Mouse (Mus musculus) heart, embryonic 16.5 days (tissue): ENCODE measurements around the gene Kat5. TPM values are rescaled to one million over a fixed set of nuclear protein-coding genes. Genes with fewer than 3 reads are reported as not detected.

Source experiments
- ATAC-seq: fragments of 200-750 bp; cut with Nextera tagmentation; replicated peaks from 2 replicates; pipeline ENCODE4 v1.8.0; 2017; ENCODE audit warnings: moderate number of reproducible peaks; ENCODE audit not compliant: insufficient read depth, low FRiP score; ENCODE audit errors: extremely low read depth
- H3K27ac ChIP-seq: fragments of 300-500 bp; sonication (generic); 2 replicates; pipeline ENCODE4 v1.5.1; 2014; ENCODE audit warnings: mild to moderate bottlenecking, low read length, control low read depth, moderate library complexity
- H3K27me3 ChIP-seq: fragments of 300-500 bp; sonication (generic); 2 replicates; pipeline ENCODE4 v1.6.1; 2014; ENCODE audit warnings: low read length, mixed read lengths; ENCODE audit not compliant: control insufficient read depth, insufficient read depth
- H3K36me3 ChIP-seq: fragments of 300-500 bp; sonication (generic); 2 replicates; pipeline ENCODE4 v1.6.1; 2014; ENCODE audit not compliant: control insufficient read depth, insufficient read depth
- H3K4me1 ChIP-seq: fragments of 300-500 bp; sonication (generic); 2 replicates; pipeline ENCODE4 v1.6.1; 2014; ENCODE audit warnings: low read length, mixed read lengths; ENCODE audit not compliant: control insufficient read depth, insufficient read depth
- H3K4me2 ChIP-seq: fragments of 300-500 bp; sonication (generic); 2 replicates; pipeline ENCODE4 v1.6.1; 2014; ENCODE audit warnings: low read depth, mild to moderate bottlenecking, control low read depth, low read length
- H3K4me3 ChIP-seq: fragments of 300-500 bp; sonication (generic); 2 replicates; pipeline ENCODE4 v1.5.1; 2014; ENCODE audit warnings: mild to moderate bottlenecking, control low read depth, low read length
- H3K9ac ChIP-seq: fragments of 300-500 bp; sonication (generic); 2 replicates; pipeline ENCODE4 v1.6.1; 2014; ENCODE audit warnings: low read length, control low read depth
- H3K9me3 ChIP-seq: fragments of 300-500 bp; sonication (generic); replicated peaks from 2 replicates; pipeline ENCODE4 v1.6.1; 2016; ENCODE audit warnings: low read length; ENCODE audit not compliant: control insufficient read depth
- WGBS: fragments of 180-500 bp; shearing (Covaris S2); extraction: QIAGEN DNeasy Blood & Tissue Kit; methylation state at CpG from one replicate; pipeline ENCODE4 v1.1.7; 2014; 5-methylcytosine and 5-hydroxymethylcytosine counted together
- polyA plus RNA-seq: library from polyadenylated mRNA; unstranded; fragments of >200 nt; fragmentation: Nextera tagmentation; extraction: Ambion mirVana; gene quantifications from 2 replicates; pipeline ENCODE4 v1.2.1, GENCODE M21; 2015

Gene Kat5
- polyA plus RNA-seq, 1 experiment from 2014 or later, result 30.3 TPM

- H3K4me2 ChIP-seq, result no peak overlapping the region
- no peaks in the 10 kb centered on the region for H3K4me1 ChIP-seq
- no peak for ATAC-seq
- no peak overlapping the region for H3K27ac ChIP-seq
- H3K27me3 ChIP-seq, result no peaks in the 10 kb centered on the region
- H3K36me3 ChIP-seq, result no peaks in the 10 kb centered on the region
- no peak overlapping the region for H3K4me3 ChIP-seq
- no peaks in the 10 kb centered on the region for H3K9me3 ChIP-seq
- 83% methylated on average over 6 of the region's 6 CpGs for WGBS
- no peak overlapping the region for H3K9ac ChIP-seq
Observed at GRCm38 (mm10) chr19:5591888-5592287, 18.1 kb downstream of the Kat5 start.

GRCm38 (mm10) chr19:5589159-5589558, 20.9 kb downstream of the Kat5 start:
- WGBS, result 71% methylated on average over 9 of the region's 9 CpGs
- ATAC-seq, result no peak
- no peaks in the 10 kb centered on the region for H3K9me3 ChIP-seq

GRCm38 (mm10) chr19:5581995-5582394, 28.0 kb downstream of the Kat5 start:
- Histone ChIP-seq H3K27me3 (no peaks in the 10 kb centered on the region), H3K4me3 (no peak overlapping the region), H3K4me2 (no peak overlapping the region), H3K9me3 (no peaks in the 10 kb centered on the region), H3K27ac (no peak overlapping the region), H3K4me1 (no peaks in the 10 kb centered on the region), H3K36me3 (no peaks in the 10 kb centered on the region), H3K9ac (no peak overlapping the region)
- 74% methylated on average over 2 of the region's 2 CpGs for WGBS
- no peak for ATAC-seq

More at GRCm38 (mm10) chr19:5589159-5589558, 20.9 kb downstream of the Kat5 start:
- Histone ChIP-seq H3K4me3 (no peak overlapping the region), H3K4me1 (no peaks in the 10 kb centered on the region), H3K9ac (no peak overlapping the region), H3K27ac (no peak overlapping the region), H3K4me2 (no peak overlapping the region), H3K27me3 (no peaks in the 10 kb centered on the region), H3K36me3 (no peaks in the 10 kb centered on the region)

- ATAC-seq, result no peak
- Histone ChIP-seq H3K9me3 (no peaks in the 10 kb centered on the region), H3K36me3 (no peaks in the 10 kb centered on the region), H3K27me3 (no peaks in the 10 kb centered on the region), H3K4me3 (no peak overlapping the region), H3K27ac (no peak overlapping the region), H3K4me1 (no peaks in the 10 kb centered on the region), H3K4me2 (no peak overlapping the region), H3K9ac (no peak overlapping the region)
- WGBS, result 81% methylated on average over 6 of the region's 6 CpGs
Observed at GRCm38 (mm10) chr19:5580776-5581175, 29.3 kb downstream of the Kat5 start.

GRCm38 (mm10) chr19:5579971-5580370, 30.1 kb downstream of the Kat5 start:
- H3K4me3 ChIP-seq, result no peak overlapping the region
- no peak overlapping the region for H3K27ac ChIP-seq
- no peak overlapping the region for H3K4me2 ChIP-seq
- H3K36me3 ChIP-seq, result no peaks in the 10 kb centered on the region
- H3K9me3 ChIP-seq, result no peaks in the 10 kb centered on the region
- H3K9ac ChIP-seq, result no peak overlapping the region
- no peak for ATAC-seq
- WGBS, result 66% methylated on average over 4 of the region's 4 CpGs
- no peaks in the 10 kb centered on the region for H3K4me1 ChIP-seq
- no peaks in the 10 kb centered on the region for H3K27me3 ChIP-seq

- H3K9ac ChIP-seq, result no peak overlapping the region
- H3K4me2 ChIP-seq, result no peak overlapping the region
- no peaks in the 10 kb centered on the region for H3K4me1 ChIP-seq
- peaks cover 4% of the 10 kb centered on the region for H3K36me3 ChIP-seq
- no peaks in the 10 kb centered on the region for H3K9me3 ChIP-seq
- no peak overlapping the region for H3K4me3 ChIP-seq
- no peaks in the 10 kb centered on the region for H3K27me3 ChIP-seq
- whole genome bisulfite sequencing, result 100% methylated on average over 1 of the region's 1 CpGs
- no peak for ATAC-seq
- H3K27ac ChIP-seq, result no peak overlapping the region
Observed at GRCm38 (mm10) chr19:5575336-5575735, 34.7 kb downstream of the Kat5 start.

- Histone ChIP-seq H3K9me3 (no peaks in the 10 kb centered on the region), H3K36me3 (peaks cover 9% of the 10 kb centered on the region), H3K27me3 (no peaks in the 10 kb centered on the region), H3K4me1 (peaks cover 5% of the 10 kb centered on the region), H3K27ac (no peak overlapping the region), H3K4me2 (no peak overlapping the region), H3K4me3 (no peak overlapping the region), H3K9ac (no peak overlapping the region)
- no peak for ATAC-seq
- WGBS, result 82% methylated on average over 19 of the region's 19 CpGs
Observed at GRCm38 (mm10) chr19:5572331-5573125, 37.5 kb downstream of the Kat5 start.

- ATAC-seq, result no peak
- Histone ChIP-seq H3K36me3 (peaks cover 9% of the 10 kb centered on the region), H3K27me3 (no peaks in the 10 kb centered on the region), H3K4me3 (no peak overlapping the region), H3K4me1 (peaks cover 5% of the 10 kb centered on the region), H3K4me2 (no peak overlapping the region), H3K9ac (no peak overlapping the region), H3K9me3 (no peaks in the 10 kb centered on the region), H3K27ac (no peak overlapping the region)
- WGBS, result 63% methylated on average over 5 of the region's 5 CpGs
Observed at GRCm38 (mm10) chr19:5571831-5572230, 38.2 kb downstream of the Kat5 start.

GRCm38 (mm10) chr19:5570353-5571246, 39.4 kb downstream of the Kat5 start:
- no peak for ATAC-seq
- Histone ChIP-seq H3K9ac (no peak overlapping the region), H3K4me2 (no peak overlapping the region), H3K9me3 (no peaks in the 10 kb centered on the region), H3K36me3 (peaks cover 9% of the 10 kb centered on the region), H3K4me3 (no peak overlapping the region), H3K27ac (no peak overlapping the region), H3K4me1 (peaks cover 5% of the 10 kb centered on the region), H3K27me3 (peaks cover 3% of the 10 kb centered on the region; the same call in 1 of the 2 replicates)
- WGBS, result 85% methylated on average over 32 of the region's 32 CpGs
